Mouse (Mus musculus) kidney, embryonic 14.5 days (tissue): ENCODE data around the gene Gm11273. TPM values are rescaled to one million over a fixed set of nuclear protein-coding genes. Genes with fewer than 3 reads are reported as not detected.
"Not testable (repeated sequence)": the region's sequence is repeated elsewhere in the genome, so short reads cannot be mapped to it uniquely, and the experiment has no call there.

ENCODE experiments used
- ATAC-seq: fragments of 200-750 bp; cut with Nextera tagmentation; 2 replicates; pipeline ENCODE4 v1.8.0; 2017; ENCODE audit warnings: moderate number of reproducible peaks, mild to moderate bottlenecking, moderate TSS enrichment, moderate library complexity; ENCODE audit not compliant: low FRiP score, low TSS enrichment
- H3K27ac ChIP-seq: fragments of 300-500 bp; sonication (generic); 2 replicates; pipeline ENCODE4 v1.5.1; 2014; ENCODE audit warnings: low read depth, mild to moderate bottlenecking, low read length, moderate library complexity, mixed read lengths
- H3K27me3 ChIP-seq: fragments of 300-500 bp; sonication (generic); 2 replicates; pipeline ENCODE4 v1.6.1; 2014; ENCODE audit warnings: mild to moderate bottlenecking, low read length; ENCODE audit not compliant: control insufficient read depth, insufficient read depth
- H3K36me3 ChIP-seq: fragments of 300-500 bp; sonication (generic); 2 replicates; pipeline ENCODE4 v1.6.1; 2014; ENCODE audit warnings: low read length, mixed read lengths; ENCODE audit not compliant: control insufficient read depth, insufficient read depth
- H3K4me1 ChIP-seq: fragments of 300-500 bp; sonication (generic); 2 replicates; pipeline ENCODE4 v1.6.1; 2014; ENCODE audit warnings: low read length, mixed read lengths; ENCODE audit not compliant: control insufficient read depth, insufficient read depth
- H3K4me2 ChIP-seq: fragments of 300-500 bp; sonication (generic); replicated peaks from 2 replicates; pipeline ENCODE4 v1.6.1; 2014; ENCODE audit warnings: low read depth, mild to moderate bottlenecking, low read length
- H3K4me3 ChIP-seq: fragments of 300-500 bp; sonication (generic); 2 replicates; pipeline ENCODE4 v1.5.1; 2014; ENCODE audit warnings: mild to moderate bottlenecking, low read length
- H3K9ac ChIP-seq: fragments of 300-500 bp; sonication (generic); 2 replicates; pipeline ENCODE4 v1.6.1; 2014; ENCODE audit warnings: low read depth, mild to moderate bottlenecking, low read length, moderate library complexity
- H3K9me3 ChIP-seq: fragments of 300-500 bp; sonication (generic); 2 replicates; pipeline ENCODE4 v1.6.1; 2016; ENCODE audit warnings: low read length; ENCODE audit not compliant: control insufficient read depth
- WGBS: fragments of 180-500 bp; shearing (Covaris S2); extraction: QIAGEN DNeasy Blood & Tissue Kit; methylation state at CpG from one replicate; pipeline ENCODE4 v1.1.7; 2014; 5-methylcytosine and 5-hydroxymethylcytosine counted together
- polyA plus RNA-seq: library from polyadenylated mRNA; unstranded; fragments of >200 nt; fragmentation: Nextera tagmentation; extraction: Ambion mirVana; gene quantifications from 2 replicates; pipeline ENCODE4 v1.2.1, GENCODE M21; 2014

Gene Gm11273
- polyA plus RNA-seq, 1 experiment from 2014 or later: 4.7 TPM

DNA sequence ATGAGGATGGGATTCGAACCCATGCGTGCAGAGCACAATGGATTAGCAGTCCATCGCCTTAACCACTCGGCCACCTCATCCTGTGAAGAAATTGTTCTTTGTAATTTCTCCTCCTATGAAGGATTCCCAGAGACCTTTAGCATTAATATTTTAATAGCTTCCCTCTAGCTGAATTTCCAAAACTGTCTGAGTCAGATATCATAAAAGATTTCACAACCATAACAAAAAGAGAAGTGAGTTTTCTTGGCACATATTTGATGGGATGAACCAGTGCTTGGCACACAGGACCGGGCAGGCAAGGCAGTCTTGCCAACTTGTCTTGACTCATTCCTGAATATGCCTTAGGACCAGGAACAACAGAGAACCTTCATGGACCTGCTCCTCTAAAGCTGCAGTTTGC lies 8.4 kb downstream of the Gm11273 start:
- ATAC-seq: no peak
- Histone ChIP-seq H3K27ac (no peak overlapping the region), H3K27me3 (no peaks in the 10 kb centered on the region), H3K36me3 (no peaks in the 10 kb centered on the region), H3K9me3 (no peaks in the 10 kb centered on the region), H3K4me3 (no peak overlapping the region), H3K9ac (no peak overlapping the region), H3K4me2 (no peak overlapping the region), H3K4me1 (no peaks in the 10 kb centered on the region)
- WGBS: 95% methylated on average over 5 of the region's 5 CpGs

DNA sequence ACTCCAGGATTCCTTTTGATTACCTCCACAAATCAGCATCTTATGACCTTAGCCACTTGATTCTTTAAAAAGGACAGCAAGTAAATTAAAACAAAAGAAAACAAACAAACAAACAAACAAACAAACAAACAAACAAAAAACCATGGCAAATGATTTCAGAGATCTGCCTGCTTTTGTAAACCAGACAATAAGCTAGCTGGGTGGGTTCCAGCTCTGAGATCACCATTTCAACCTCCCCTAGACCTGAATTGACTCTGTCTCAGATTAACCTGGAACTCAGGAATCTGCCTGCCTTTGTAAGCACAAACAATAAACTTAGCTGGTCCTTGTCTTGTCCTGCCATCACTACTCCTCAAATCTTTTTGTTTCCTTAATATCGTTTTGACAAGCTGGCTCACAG lies 14.3 kb downstream of the Gm11273 start:
- Histone ChIP-seq H3K36me3 (no peaks in the 10 kb centered on the region), H3K27ac (no peak overlapping the region), H3K4me2 (no peak overlapping the region), H3K9ac (no peak overlapping the region), H3K4me3 (no peak overlapping the region), H3K4me1 (no peaks in the 10 kb centered on the region), H3K9me3 (no peaks in the 10 kb centered on the region), H3K27me3 (no peaks in the 10 kb centered on the region)
- ATAC-seq: no peak
- WGBS: 86% methylated on average over 1 of the region's 1 CpGs

DNA sequence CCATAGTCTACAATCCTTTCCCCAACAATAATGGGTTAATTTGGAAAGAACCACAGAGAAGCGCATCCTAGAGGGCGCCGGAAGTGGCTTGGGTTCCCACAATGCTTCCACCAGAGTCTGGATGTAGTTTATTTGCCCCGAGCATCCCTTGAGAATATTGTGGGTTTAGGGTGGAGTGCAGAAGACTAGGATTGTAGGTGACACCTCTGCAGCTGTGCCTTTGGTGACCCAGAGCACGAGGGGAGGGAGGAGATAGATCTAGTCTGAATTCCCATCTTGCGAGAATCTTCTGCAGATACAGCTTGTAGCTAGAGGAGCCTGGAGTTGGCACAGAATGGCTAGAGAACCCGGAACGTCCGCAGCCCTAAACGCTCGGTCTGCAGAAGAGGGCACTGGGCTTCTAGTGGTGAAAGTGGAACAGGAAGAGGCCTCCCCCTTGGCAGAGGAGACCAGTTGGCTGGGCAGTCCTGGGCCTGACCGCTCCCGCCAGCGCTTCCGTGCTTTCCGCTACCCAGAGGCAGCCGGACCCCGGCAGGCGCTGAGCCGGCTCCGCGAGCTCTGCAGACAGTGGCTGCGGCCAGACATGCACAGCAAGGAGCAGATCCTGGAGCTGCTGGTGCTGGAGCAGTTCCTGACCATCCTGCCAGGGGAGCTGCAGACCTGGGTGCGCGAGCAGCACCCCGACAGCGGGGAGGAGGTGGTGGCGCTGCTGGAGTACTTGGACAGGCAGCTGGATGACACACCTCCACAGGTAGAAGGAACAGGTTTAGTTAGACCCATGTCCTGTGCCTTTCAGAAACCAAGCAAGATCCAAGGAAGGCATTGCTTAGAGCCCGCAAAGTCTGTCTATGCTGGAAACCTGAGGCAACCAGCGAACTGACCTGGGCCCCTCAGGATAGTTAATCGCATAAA lies 22.2 kb downstream of the Gm11273 start, which contains the start of the genes Zkscan4 and Gm10065:
TSS of gene Zkscan4 (plus strand) at position 149 of the 912 bp plus-strand sequence.
TSS of gene Gm10065 (minus strand) at position 683 of the 912 bp plus-strand sequence.
- not testable (repeated sequence) for H3K4me1 ChIP-seq, H3K27ac ChIP-seq, H3K36me3 ChIP-seq, H3K9me3 ChIP-seq, H3K27me3 ChIP-seq
- peak; percentile 91 for ATAC-seq
- Histone ChIP-seq H3K4me3 (peak within 1 kb of the TSS; percentile 65), H3K4me2 (peak within 1 kb of the TSS; percentile 72), H3K9ac (peak within 1 kb of the TSS; percentile 57)
- WGBS: 3% methylated on average over 27 of the region's 31 CpGs

DNA sequence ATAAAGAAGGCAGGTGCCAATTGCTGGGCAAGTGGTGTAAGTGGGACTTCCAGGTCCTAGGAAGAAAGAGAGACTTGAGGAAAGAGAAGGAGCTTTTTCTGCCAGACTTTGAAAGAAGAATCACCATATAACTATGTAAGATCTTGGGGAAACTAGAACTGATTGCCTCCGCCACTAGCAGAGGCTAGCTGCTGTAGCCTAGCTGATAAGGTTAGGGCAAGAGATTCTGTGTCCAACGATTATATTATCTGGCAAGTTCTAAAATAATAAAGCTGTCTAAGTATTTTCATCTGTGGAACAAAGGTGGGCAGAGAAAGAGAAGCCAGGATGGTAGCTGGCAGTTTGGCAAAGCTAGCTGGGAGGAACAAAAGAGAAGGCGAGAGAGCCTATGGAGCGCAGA lies 28.8 kb downstream of the Gm11273 start:
- Histone ChIP-seq H3K36me3 (no peaks in the 10 kb centered on the region), H3K27me3 (peaks cover 4% of the 10 kb centered on the region; the same call in 1 of the 2 replicates), H3K4me3 (no peak overlapping the region), H3K4me2 (no peak overlapping the region), H3K9ac (no peak overlapping the region), H3K27ac (no peak overlapping the region), H3K9me3 (no peaks in the 10 kb centered on the region; the same call in 1 of the 2 replicates), H3K4me1 (no peaks in the 10 kb centered on the region)
- 36% methylated on average over 4 of the region's 4 CpGs for WGBS
- ATAC-seq: no peak

DNA sequence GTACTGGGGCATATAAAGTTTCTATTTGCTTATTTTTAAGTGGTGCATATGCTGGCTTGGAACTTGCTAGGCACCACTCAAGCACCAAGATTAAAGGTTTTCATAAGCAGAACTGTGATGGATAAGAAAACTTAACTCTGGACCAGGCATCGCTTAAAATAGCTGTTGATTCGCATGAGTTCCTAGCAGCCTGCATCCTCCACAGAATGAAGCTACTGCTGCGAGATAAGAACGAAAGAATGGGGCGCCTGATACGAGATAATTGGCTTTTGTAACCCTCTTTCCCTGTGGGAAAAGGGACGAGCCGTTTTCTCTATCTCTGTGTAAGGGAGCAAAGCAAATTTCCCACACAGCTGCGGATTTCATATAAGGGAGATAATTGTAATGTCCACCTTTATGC lies 32.1 kb downstream of the Gm11273 start:
- no peak overlapping the region; the same call in 1 of the 2 replicates for H3K4me3 ChIP-seq
- 43% methylated on average over 9 of the region's 9 CpGs for WGBS

DNA sequence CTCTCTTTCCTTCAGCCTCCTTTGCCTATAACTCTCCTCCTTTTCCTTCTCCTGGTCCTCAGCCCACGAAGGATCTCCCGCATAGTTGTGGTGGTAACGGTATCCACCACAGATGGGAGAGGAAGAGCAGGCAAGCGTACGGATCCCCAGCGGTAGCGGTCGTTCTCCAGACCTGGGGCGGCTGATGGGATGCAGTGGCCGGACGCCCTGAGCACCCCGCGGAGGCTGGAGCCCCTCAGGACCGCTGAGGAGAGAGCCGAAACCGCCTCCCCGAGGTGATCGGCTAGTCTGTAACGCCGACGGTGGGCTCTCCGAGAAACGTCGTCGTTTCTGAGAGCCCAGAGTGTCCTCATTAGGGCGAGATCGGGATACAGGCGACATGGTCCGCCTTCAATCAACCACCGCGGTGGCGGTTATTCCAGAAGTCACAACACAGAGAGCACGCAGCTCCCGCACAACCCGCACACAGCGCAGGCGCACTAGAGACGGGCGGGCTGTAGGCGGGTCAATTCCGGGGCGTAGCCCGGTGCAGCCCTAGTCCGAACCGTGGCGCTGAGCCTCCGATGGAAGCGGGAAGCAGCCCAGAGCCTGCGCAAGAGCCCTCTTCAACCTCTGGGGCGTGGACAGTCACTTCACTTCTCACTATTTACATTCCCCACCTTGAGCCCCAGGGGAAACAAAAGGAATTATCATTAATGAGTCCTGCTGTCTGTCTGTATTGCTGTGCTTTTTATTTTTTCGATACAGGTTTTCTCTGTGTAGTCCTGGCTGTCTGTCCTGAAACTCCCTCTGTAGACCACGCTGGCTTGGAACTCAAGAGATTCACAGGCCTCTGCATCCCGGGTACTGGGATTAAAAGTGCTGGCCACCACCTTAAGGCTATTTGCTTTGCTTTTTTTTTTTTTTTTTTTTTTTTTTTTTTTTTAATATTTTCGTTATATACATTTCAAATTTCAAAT lies 32.9 kb downstream of the Gm11273 start, which contains the start of gene Nkapl:
TSS of gene Nkapl (minus strand) at position 449 of the 959 bp plus-strand sequence.
- Histone ChIP-seq H3K4me1 (no peaks in the 10 kb centered on the region), H3K9ac (peak within 1 kb of the TSS; percentile 55), H3K36me3 (no peaks in the 10 kb centered on the region), H3K27me3 (peaks cover 4% of the 10 kb centered on the region; the same call in 1 of the 2 replicates), H3K4me2 (peak within 1 kb of the TSS; percentile 76), H3K9me3 (no peaks in the 10 kb centered on the region; the same call in 1 of the 2 replicates), H3K4me3 (peak within 1 kb of the TSS; percentile 60), H3K27ac (no peak within 1 kb of the TSS)
- 1% methylated on average over 54 of the region's 54 CpGs for WGBS
- peak; percentile 99 for ATAC-seq

More for the DNA sequence above, 32.1 kb downstream of the Gm11273 start:
- no peaks in the 10 kb centered on the region for H3K36me3 ChIP-seq
- ATAC-seq: no peak
- H3K9ac ChIP-seq: no peak overlapping the region
- peaks cover 4% of the 10 kb centered on the region; the same call in 1 of the 2 replicates for H3K27me3 ChIP-seq
- H3K4me2 ChIP-seq: peak overlapping the region; percentile 76; the same call in 1 of the 2 replicates
- no peaks in the 10 kb centered on the region; the same call in 1 of the 2 replicates for H3K9me3 ChIP-seq
- H3K27ac ChIP-seq: no peak overlapping the region
- H3K4me1 ChIP-seq: no peaks in the 10 kb centered on the region

DNA sequence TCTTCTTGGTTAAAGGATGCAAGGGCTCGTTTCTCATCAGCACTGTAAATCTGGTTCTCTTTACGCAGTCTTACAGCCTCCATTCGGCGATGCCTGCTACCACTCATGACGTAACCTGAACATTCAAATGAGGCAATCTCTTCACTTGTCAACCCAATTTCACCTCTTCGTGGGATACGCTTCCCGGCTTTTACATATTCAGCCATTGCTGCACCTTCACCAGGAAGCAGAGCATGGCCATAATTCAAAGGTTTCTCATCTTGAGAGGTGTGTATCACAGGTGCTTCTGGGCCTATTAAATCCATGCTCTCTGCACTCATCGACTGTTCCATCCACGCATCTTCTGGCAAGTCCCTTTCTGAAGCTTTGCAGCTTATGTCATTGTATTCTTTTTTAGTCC lies 33.9 kb downstream of the Gm11273 start:
- Histone ChIP-seq H3K9me3 (no peaks in the 10 kb centered on the region; the same call in 1 of the 2 replicates), H3K9ac (no peak overlapping the region), H3K27me3 (peaks cover 4% of the 10 kb centered on the region; the same call in 1 of the 2 replicates), H3K4me1 (no peaks in the 10 kb centered on the region), H3K27ac (no peak overlapping the region), H3K4me2 (no peak overlapping the region), H3K36me3 (no peaks in the 10 kb centered on the region), H3K4me3 (no peak overlapping the region)
- 81% methylated on average over 10 of the region's 10 CpGs for WGBS
- no peak for ATAC-seq

DNA sequence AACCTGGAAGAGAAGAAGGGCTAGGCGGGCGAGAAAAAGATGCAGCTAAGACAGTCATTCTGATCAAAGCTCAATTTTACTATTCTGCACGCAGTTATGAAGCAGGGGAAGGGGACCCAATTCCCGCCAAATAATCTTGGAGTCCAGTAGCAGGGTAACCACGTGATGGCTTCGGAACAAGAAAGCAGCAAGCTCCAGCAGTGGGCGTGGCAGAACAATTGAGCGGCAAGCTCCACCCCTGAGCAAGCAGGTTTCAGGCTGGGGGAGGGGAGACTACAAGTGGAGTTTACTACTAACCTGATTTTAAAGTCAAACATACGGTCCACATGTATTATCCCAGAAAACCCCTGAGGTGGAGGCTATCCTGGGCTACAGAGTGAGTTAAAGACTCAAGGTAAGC lies 38.7 kb downstream of the Gm11273 start:
- not testable (repeated sequence) for H3K36me3 ChIP-seq, H3K27me3 ChIP-seq, H3K9me3 ChIP-seq, H3K4me1 ChIP-seq, H3K9ac ChIP-seq, H3K4me3 ChIP-seq, H3K4me2 ChIP-seq, H3K27ac ChIP-seq, ATAC-seq
- 48% methylated on average over 9 of the region's 9 CpGs for WGBS
